Mouse (Mus musculus) hindbrain, embryonic 10.5 days (tissue): ENCODE data around the gene Dynlt1b. TPM values are rescaled to one million over a fixed set of nuclear protein-coding genes. Genes with fewer than 3 reads are reported as not detected.
A peak's percentile ranks its signal among the peaks of the same experiment; 100 is the strongest.
"Not testable (repeated sequence)": the region's sequence is repeated elsewhere in the genome, so short reads cannot be mapped to it uniquely, and the experiment has no call there.

Source experiments
- DNase-seq: peaks from one replicate; pipeline ENCODE4 v3.0.0-alpha.2; 2017; ENCODE audit warnings: low spot score
- H3K27ac ChIP-seq: fragments of 300-500 bp; sonication (generic); 2 replicates; pipeline ENCODE4 v1.5.1; 2016; ENCODE audit warnings: mild to moderate bottlenecking, moderate library complexity
- H3K27me3 ChIP-seq: fragments of 300-500 bp; sonication (generic); 2 replicates; pipeline ENCODE4 v1.6.1; 2016; ENCODE audit warnings: mild to moderate bottlenecking; ENCODE audit not compliant: poor library complexity, insufficient read depth, severe bottlenecking
- H3K36me3 ChIP-seq: fragments of 300-500 bp; sonication (generic); 2 replicates; pipeline ENCODE4 v1.6.1; 2016; ENCODE audit warnings: mild to moderate bottlenecking, moderate library complexity
- H3K4me1 ChIP-seq: fragments of 300-500 bp; sonication (generic); replicated peaks from 2 replicates; pipeline ENCODE4 v1.6.1; 2016; ENCODE audit warnings: mild to moderate bottlenecking
- H3K4me3 ChIP-seq: fragments of 300-500 bp; sonication (generic); 2 replicates; pipeline ENCODE4 v1.5.1; 2016; ENCODE audit warnings: mild to moderate bottlenecking, moderate library complexity
- H3K9me3 ChIP-seq: fragments of 300-500 bp; sonication (generic); 2 replicates; pipeline ENCODE4 v1.6.1; 2016; ENCODE audit warnings: mild to moderate bottlenecking, moderate library complexity
- WGBS: fragments of 180-500 bp; shearing (Covaris S2); methylation state at CpG from one replicate; pipeline ENCODE4 v1.1.7; 2016; 5-methylcytosine and 5-hydroxymethylcytosine counted together
- polyA plus RNA-seq: library from polyadenylated mRNA; unstranded; fragments of >200 nt; fragmentation: Nextera tagmentation; extraction: Ambion mirVana; gene quantifications from 2 replicates; pipeline ENCODE4 v1.2.1, GENCODE M21; 2016

Dynlt1b gene
- polyA plus RNA-seq, 1 experiment from 2014 or later, result 814 TPM

DNA sequence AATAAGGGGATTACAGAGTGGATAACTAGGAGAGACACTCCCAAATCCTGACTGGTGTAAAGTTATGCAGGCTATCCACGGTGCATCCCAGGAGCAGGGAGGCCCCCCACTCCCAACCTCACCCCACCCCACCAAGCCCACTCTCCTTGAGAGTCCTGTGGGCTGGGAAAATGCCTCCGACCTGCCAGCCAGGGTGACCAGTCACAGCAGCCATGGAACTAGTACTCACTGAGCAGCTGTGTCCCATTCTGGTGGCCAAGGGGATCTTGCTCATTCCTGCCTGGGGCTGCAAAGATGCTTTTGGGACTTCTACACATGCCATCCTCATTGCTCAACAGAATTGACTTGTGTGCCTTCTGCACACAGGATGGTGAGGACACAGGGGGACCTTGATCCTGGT lies 24.8 kb downstream of the Dynlt1b start:
- not testable (repeated sequence) for H3K4me3 ChIP-seq, H3K9me3 ChIP-seq, DNase-seq, H3K27me3 ChIP-seq, H3K27ac ChIP-seq, H3K4me1 ChIP-seq
- WGBS, result 92% methylated on average over 2 of the region's 2 CpGs
- H3K36me3 ChIP-seq, result peaks cover 40% of the 10 kb centered on the region

DNA sequence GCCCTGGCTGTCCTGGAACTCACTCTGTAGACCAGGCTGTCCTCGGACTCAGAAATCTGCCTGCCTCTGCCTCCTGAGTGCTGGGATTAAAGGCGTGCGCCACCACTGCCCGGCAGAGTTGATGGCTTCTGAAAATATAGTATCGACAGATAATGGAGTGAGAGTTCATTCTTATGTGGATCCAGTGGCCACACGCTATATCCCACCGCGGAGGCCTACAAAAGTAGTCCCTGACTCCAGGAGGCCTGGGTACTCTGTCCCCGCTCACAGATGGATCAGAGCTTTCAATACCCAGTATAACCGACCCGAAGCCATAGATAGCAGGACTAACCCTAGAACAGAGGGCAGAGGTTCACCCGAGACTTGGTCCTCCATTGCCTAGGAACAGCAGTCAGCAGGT lies 26.0 kb downstream of the Dynlt1b start:
- not testable (repeated sequence) for H3K4me1 ChIP-seq, DNase-seq, H3K27me3 ChIP-seq, H3K4me3 ChIP-seq, H3K9me3 ChIP-seq, H3K27ac ChIP-seq
- H3K36me3 ChIP-seq, result peaks cover 46% of the 10 kb centered on the region
- 96% methylated on average over 12 of the region's 12 CpGs for WGBS

DNA sequence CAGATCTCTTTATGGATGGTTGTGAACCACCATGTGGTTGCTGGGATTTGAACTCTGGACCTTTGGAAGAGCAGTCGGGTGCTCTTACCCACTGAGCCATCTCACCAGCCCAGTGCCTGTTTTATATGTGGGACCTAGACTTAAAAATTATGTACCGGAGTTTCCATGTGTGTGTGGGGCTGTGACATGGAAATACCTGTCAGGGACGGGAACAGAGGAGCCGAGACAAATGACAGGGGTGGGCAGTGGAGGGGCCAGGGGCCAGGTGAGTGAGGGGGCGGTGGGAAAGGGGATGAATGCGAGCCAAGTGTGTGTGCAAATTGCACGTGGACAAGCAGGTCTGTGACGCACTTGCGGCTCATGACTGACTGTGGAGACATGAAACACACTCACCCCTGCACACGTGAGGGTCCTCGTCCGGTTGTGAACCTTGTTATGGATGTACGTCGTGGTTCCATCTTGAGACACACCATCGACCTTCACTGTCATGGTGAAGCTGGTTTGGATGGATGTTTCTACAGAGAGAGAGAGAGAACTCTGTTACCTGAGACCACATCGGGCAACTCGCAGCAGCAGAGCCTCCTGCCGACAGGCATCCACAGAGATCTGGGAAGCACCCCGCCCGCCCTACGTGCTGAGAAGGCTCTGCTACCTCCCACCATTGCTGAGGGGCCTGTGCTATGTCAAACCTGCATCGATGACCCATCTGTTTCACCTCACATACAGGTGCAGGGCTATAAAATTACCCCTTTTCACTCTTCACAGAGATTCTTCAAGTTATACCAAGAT lies 26.9 kb downstream of the Dynlt1b start:
- not testable (repeated sequence) for H3K4me1 ChIP-seq, H3K27me3 ChIP-seq, H3K4me3 ChIP-seq, H3K9me3 ChIP-seq, H3K27ac ChIP-seq, DNase-seq
- H3K36me3 ChIP-seq, result peaks cover 54% of the 10 kb centered on the region
- WGBS, result 92% methylated on average over 17 of the region's 22 CpGs

DNA sequence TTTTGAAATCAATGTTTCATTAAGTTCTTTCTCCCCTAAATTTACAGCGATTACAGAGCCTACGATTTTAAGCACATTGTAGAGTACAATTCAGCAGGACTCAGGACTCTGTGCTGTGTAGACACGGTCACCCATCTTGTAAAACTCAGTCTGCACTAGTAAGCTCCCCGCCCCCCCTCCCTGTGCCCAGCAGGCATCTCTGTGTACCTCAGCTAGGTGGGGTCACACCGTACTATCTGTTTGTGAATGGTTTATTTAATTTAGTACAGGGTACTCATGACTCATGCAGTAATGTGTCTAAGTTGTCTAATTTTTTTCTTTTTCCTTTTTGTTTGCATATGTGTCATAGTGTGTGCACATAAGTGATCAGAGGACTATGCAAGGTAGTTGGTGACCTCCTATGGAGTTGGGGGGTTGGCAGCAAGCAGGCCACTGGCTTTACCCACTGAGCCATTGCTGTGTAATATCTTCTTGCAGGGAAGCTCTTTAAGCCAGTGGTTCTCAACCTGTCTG lies 31.2 kb downstream of the Dynlt1b start:
- DNase-seq, result not testable (repeated sequence)

DNA sequence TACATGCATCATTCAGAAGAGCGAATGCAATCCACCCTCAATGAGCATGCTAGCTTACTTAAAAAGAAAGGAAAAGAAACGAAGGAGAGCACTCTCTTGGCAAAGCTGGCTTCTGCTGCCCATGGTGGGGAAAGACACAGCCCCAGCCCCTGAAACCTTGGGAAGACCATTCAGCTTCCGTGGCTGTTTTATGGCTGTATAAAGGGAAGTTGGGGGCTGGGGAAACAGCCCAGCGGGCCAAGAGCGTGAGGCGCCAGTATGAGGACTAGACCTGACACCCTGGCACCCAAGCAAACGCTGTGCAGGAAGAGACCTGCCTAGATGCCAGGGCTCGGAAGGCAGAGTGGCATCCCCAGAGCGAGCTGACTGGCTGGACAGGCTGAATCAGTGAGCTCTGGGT lies 35.8 kb downstream of the Dynlt1b start:
- H3K27ac ChIP-seq, H3K4me3 ChIP-seq, H3K9me3 ChIP-seq, DNase-seq, H3K27me3 ChIP-seq: not testable (repeated sequence)
- WGBS, result 90% methylated on average over 9 of the region's 9 CpGs
- Histone ChIP-seq H3K4me1 (peaks cover 15% of the 10 kb centered on the region), H3K36me3 (peaks cover 24% of the 10 kb centered on the region)

More for the DNA sequence above, 31.2 kb downstream of the Dynlt1b start:
- not testable (repeated sequence) for H3K4me3 ChIP-seq, H3K27ac ChIP-seq, H3K9me3 ChIP-seq, H3K4me1 ChIP-seq, H3K27me3 ChIP-seq
- H3K36me3 ChIP-seq, result peaks cover 49% of the 10 kb centered on the region
- WGBS, result 92% methylated on average over 5 of the region's 5 CpGs

DNA sequence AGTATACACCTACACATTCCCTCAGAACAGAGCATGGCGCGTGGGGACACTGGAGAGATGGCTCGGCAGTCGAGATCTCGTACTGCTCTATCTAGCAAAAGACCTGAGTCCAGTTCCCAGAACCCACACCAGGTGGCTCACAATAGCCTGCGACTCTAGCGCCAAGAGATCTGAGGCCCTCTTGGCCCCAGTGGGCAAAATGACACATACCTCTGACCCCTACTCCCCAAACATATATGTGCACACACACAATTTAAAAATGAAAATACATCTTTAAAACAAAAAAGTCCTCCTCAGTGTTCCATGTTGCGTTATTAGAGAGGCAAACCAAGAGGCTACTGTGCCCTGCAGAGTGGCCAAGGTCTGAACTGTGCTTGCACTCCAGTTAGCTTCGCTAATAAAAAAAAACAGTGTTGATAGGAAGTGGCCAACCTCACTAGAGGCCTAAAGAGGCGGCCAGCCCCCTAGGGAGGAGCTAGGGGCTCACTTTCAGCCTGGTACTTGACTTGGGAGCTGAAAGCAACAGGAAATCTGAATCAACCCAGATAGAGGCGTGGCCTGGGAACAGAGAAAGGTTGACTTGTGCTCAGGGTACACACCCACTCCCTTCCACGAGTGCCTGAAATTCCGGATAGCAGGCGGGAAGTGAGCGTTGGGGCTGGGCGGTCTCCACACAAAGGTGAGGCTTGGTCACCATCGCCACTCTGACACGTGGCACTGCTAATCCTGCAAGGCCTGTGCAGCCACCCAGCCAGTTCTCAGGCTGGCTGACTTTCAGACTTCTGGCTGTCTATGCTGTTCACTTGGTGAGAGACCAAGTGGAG lies 37.9 kb downstream of the Dynlt1b start:
- not testable (repeated sequence) for H3K9me3 ChIP-seq, H3K4me3 ChIP-seq, H3K27me3 ChIP-seq
- Histone ChIP-seq H3K27ac (peak overlapping the region; percentile 3; the same call in 1 of the 2 replicates), H3K4me1 (peaks cover 15% of the 10 kb centered on the region), H3K36me3 (peaks cover 10% of the 10 kb centered on the region)
- WGBS, result 69% methylated on average over 18 of the region's 18 CpGs
- peak; percentile 4 for DNase-seq

DNA sequence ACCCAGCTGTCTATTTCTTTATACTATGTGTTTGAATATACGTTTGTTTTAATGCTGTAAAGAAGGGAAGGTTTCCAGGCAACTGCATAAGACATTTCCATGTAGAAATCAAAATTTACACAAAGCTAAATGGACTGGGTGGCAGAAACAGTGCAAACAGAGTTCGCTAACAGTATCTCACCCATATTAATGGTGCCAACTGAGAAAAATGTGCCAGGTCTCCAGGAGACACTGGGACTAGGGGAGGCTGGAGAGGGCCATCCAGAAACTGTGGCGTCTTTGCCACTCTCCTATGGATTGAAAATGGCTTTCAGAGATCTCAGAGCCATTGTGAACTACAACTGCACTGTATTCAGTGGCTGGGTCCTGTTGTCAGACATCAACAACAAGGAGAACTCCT lies 40.1 kb downstream of the Dynlt1b start:
- H3K36me3 ChIP-seq, H3K4me3 ChIP-seq, DNase-seq, H3K27me3 ChIP-seq, H3K9me3 ChIP-seq, H3K27ac ChIP-seq: not testable (repeated sequence)
- peaks cover 18% of the 10 kb centered on the region for H3K4me1 ChIP-seq
- WGBS, result 91% methylated on average over 2 of the region's 3 CpGs

DNA sequence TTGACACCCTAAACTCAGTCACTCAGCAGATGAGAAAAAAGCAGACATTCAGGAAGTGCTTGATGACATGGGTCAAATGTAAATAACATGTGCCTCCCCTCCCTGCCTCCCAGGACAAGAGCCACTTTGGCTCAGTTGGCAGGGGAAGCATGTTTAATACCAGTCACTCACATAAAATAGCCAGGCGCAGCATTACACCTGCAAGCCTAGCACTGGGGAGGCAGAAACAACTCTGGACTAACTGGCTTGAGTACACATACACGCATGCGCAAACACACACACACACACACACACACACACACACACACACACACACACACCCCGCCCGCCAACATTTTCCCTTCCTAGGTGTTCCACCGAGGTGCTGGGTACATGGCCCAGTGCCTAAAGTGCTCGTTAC lies 40.8 kb downstream of the Dynlt1b start:
- not testable (repeated sequence) for H3K4me3 ChIP-seq, H3K36me3 ChIP-seq, DNase-seq, H3K9me3 ChIP-seq, H3K27me3 ChIP-seq, H3K27ac ChIP-seq
- peaks cover 24% of the 10 kb centered on the region for H3K4me1 ChIP-seq
- WGBS, result 93% methylated on average over 6 of the region's 7 CpGs

DNA sequence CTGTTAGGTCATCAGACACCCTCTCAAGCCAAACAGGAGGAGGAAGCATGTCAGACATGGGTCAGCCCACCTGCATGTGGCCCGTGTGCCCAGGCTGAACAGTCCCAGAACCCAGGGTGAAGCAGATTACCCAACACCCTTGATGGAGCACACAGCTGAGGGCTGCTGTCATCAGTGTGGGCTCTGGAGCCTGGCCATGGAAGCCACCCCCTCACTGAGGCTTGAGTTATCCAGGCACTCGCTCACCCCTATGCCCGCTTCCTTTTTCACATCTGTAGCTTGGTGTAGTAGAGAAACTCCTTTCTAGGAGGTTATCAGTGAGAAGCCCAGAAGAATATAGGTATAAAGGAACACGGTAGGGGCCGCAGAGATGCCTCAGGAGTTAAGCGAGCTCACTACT lies 45.4 kb downstream of the Dynlt1b start:
- H3K27me3 ChIP-seq, DNase-seq, H3K27ac ChIP-seq, H3K9me3 ChIP-seq, H3K36me3 ChIP-seq: not testable (repeated sequence)
- 93% methylated on average over 6 of the region's 6 CpGs for WGBS
- peaks cover 19% of the 10 kb centered on the region for H3K4me1 ChIP-seq
- H3K4me3 ChIP-seq, result peak overlapping the region; percentile 56; the same call in 1 of the 2 replicates

DNA sequence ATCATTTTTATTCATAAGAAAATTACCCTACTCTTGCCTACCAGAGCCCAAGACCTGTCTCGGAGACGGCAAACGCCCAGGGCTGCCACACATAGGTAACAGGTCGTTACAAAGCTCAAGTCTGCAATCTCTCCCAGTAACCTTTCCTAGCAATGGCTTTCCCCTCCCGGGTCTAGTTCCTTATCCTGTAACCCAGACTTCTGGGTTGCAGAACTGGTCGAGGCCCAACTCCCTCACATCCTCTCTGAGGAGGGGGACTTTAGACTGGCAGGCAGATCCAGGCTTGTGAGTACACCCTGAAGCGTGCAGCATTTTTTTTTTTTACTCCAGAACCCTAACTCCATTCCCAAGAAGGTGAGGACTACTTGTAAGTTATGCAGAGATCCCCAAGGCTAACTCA lies 46.0 kb downstream of the Dynlt1b start:
- H3K4me1 ChIP-seq, result peaks cover 19% of the 10 kb centered on the region
- not testable (repeated sequence) for H3K36me3 ChIP-seq, H3K27me3 ChIP-seq, H3K27ac ChIP-seq, H3K9me3 ChIP-seq, DNase-seq
- peak overlapping the region; percentile 56 for H3K4me3 ChIP-seq
- WGBS, result 63% methylated on average over 7 of the region's 7 CpGs

DNA sequence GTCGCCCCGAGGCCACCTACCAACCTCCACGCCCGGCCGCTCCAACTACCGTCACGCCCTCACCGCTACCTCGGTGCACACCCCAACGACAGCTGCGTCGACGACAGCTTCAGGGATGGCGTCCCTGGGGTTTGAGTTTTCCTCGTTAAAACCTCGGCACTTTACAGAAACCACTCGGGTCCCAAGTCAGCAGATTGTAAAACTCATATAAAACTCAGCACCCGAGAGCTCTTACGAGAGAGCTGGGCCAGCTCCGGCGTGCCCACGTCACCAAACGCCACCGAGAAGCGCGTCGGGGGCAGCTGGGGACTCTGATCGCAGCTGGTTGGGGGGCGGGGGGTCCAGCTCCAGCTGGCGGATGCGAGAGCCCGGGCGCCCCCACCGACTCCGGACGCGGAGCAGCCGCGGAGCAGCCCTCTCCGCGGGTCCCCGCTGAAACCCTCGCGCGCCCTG lies 46.6 kb downstream of the Dynlt1b start:
- WGBS, result under 1% methylated on average over 45 of the region's 45 CpGs
- H3K27me3 ChIP-seq, H3K36me3 ChIP-seq, H3K9me3 ChIP-seq: not testable (repeated sequence)
- DNase-seq, result peak; percentile 68
- Histone ChIP-seq H3K27ac (peak overlapping the region; percentile 91), H3K4me1 (peaks cover 19% of the 10 kb centered on the region), H3K4me3 (peak overlapping the region; percentile 56)

DNA sequence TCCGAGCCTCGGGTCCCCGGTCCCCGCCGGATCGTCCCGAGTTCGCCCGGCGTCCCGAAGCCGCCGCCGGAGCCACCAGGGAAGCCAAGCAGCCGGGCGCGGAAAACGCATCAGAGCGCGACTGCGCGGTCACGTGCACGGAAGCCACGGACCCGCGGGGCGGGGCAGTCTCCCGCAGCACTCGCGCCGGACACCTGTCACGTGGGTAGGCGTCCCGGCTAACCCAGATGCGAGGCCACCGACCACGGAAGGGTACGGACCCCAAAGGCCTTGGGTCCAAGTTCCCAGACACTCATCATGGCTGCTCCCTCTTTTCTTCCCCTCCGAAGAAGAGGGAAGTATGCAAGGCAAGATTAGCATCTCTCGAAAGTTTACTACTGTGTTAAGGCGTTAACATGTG lies 47.1 kb downstream of the Dynlt1b start:
- WGBS, result 1% methylated on average over 42 of the region's 42 CpGs
- H3K4me1 ChIP-seq, result peaks cover 19% of the 10 kb centered on the region
- peak overlapping the region; percentile 91 for H3K27ac ChIP-seq
- DNase-seq, result peak; percentile 66
- peak overlapping the region; percentile 56 for H3K4me3 ChIP-seq
- H3K36me3 ChIP-seq, H3K27me3 ChIP-seq, H3K9me3 ChIP-seq: not testable (repeated sequence)
